Mouse (Mus musculus) megakaryocyte, embryonic 14.5 days (primary cell): ENCODE data around the gene 2310034G01Rik.

Experiments
- FLI1 ChIP-seq: IDR thresholded peaks from 2 replicates; pipeline ENCODE4 v1.6.1; 2012; ENCODE audit warnings: low read length, inconsistent platforms, mixed read lengths
- GATA1 ChIP-seq: IDR thresholded peaks from 3 replicates; pipeline ENCODE4 v1.6.1; 2012; ENCODE audit warnings: mixed read lengths, low read length, inconsistent platforms, borderline replicate concordance

- TF ChIP-seq GATA1 = no peak
- TF ChIP-seq FLI1 = no peak
These were observed 41.2 kb downstream of the 2310034G01Rik start for GRCm38 (mm10) chr19:46308706-46309435.
